Mouse (Mus musculus) MN1 (cell line): ENCODE measurements at regions not wholly inside any gene's neighbourhood (a gene's known extent, or its start where the extent isn't known, plus 50 kb on each side); places are given as distances from the start of the nearest gene placed in this dataset.

Source experiments
- DNase-seq: peaks from one replicate; pipeline ENCODE4 v3.0.0-alpha.2; 2016; ENCODE audit warnings: low spot score

- no peak for DNase-seq
Measured at GRCm38 (mm10) chr8:86360283-86360682, 220.2 kb downstream of the Abcc12 start.

- DNase-seq = no peak
Measured at GRCm38 (mm10) chr8:86359518-86359917, 221.0 kb downstream of the Abcc12 start.

GRCm38 (mm10) chr8:86353816-86354215 lies 226.7 kb downstream of the Abcc12 start:
- no peak for DNase-seq

GRCm38 (mm10) chr8:86351545-86352190 lies 228.8 kb downstream of the Abcc12 start:
- DNase-seq = no peak

- DNase-seq = peak; percentile 41
Measured at GRCm38 (mm10) chr8:86350128-86350527, 230.4 kb downstream of the Abcc12 start.

- no peak for DNase-seq
Measured at GRCm38 (mm10) chr8:86342016-86342684, 238.3 kb downstream of the Abcc12 start.

GRCm38 (mm10) chr8:86338574-86339264 lies 241.8 kb downstream of the Abcc12 start:
- DNase-seq = peak; percentile 50

GRCm38 (mm10) chr8:86331383-86331782 lies 249.1 kb downstream of the Abcc12 start:
- DNase-seq = no peak

- DNase-seq = no peak
Measured at GRCm38 (mm10) chr8:86328626-86329025, 251.9 kb downstream of the Abcc12 start.

GRCm38 (mm10) chr8:86327982-86328381 lies 252.5 kb downstream of the Abcc12 start:
- no peak for DNase-seq

- DNase-seq = no peak
Measured at GRCm38 (mm10) chr8:86325040-86325439, 255.4 kb downstream of the Abcc12 start.

- DNase-seq = no peak
Measured at GRCm38 (mm10) chr8:86324542-86324941, 255.9 kb downstream of the Abcc12 start.

- DNase-seq = no peak
Measured at GRCm38 (mm10) chr8:86323823-86324222, 256.7 kb downstream of the Abcc12 start.

GRCm38 (mm10) chr8:86322494-86322893 lies 258.0 kb downstream of the Abcc12 start:
- DNase-seq = no peak

- DNase-seq = no peak
Measured at GRCm38 (mm10) chr8:86320938-86321337, 259.5 kb downstream of the Abcc12 start.

GRCm38 (mm10) chr8:86318531-86318930 lies 262.0 kb downstream of the Abcc12 start:
- DNase-seq = no peak

GRCm38 (mm10) chr8:86316236-86316635 lies 264.2 kb downstream of the Abcc12 start:
- no peak for DNase-seq

GRCm38 (mm10) chr8:86309460-86309859 lies 271.0 kb downstream of the Abcc12 start:
- no peak for DNase-seq

GRCm38 (mm10) chr8:86307339-86307738 lies 273.1 kb downstream of the Abcc12 start:
- no peak for DNase-seq

- DNase-seq = no peak
Measured at GRCm38 (mm10) chr8:86301885-86302509, 278.5 kb downstream of the Abcc12 start.

GRCm38 (mm10) chr8:86288713-86289384 lies 291.6 kb downstream of the Abcc12 start:
- no peak for DNase-seq

GRCm38 (mm10) chr8:86282922-86283321 lies 297.6 kb downstream of the Abcc12 start:
- peak; percentile 30 for DNase-seq
